Mouse (Mus musculus) kidney, embryonic 15.5 days (tissue): ENCODE measurements at regions not wholly inside any gene's neighbourhood (a gene's known extent, or its start where the extent isn't known, plus 50 kb on each side); places are given as distances from the start of the nearest gene placed in this dataset.

Source experiments
- ATAC-seq: fragments of 200-750 bp; cut with Nextera tagmentation; replicated peaks from 2 replicates; pipeline ENCODE4 v1.8.0; 2017; ENCODE audit warnings: moderate TSS enrichment; ENCODE audit not compliant: low FRiP score
- H3K27ac ChIP-seq: fragments of 300-500 bp; sonication (generic); 2 replicates; pipeline ENCODE4 v1.5.1; 2015; ENCODE audit warnings: mild to moderate bottlenecking, inconsistent platforms
- H3K27me3 ChIP-seq: fragments of 300-500 bp; sonication (generic); 2 replicates; pipeline ENCODE4 v1.6.1; 2015; ENCODE audit warnings: inconsistent platforms
- H3K36me3 ChIP-seq: fragments of 300-500 bp; sonication (generic); 2 replicates; pipeline ENCODE4 v1.6.1; 2015; ENCODE audit warnings: inconsistent platforms
- H3K4me1 ChIP-seq: fragments of 300-500 bp; sonication (generic); 2 replicates; pipeline ENCODE4 v1.6.1; 2015; ENCODE audit warnings: inconsistent platforms
- H3K4me2 ChIP-seq: fragments of 300-500 bp; sonication (generic); 2 replicates; pipeline ENCODE4 v1.6.1; 2015; ENCODE audit warnings: moderate library complexity, mild to moderate bottlenecking, inconsistent platforms
- H3K4me3 ChIP-seq: fragments of 300-500 bp; sonication (generic); replicated peaks from 2 replicates; pipeline ENCODE4 v1.5.1; 2015; ENCODE audit warnings: mild to moderate bottlenecking, inconsistent platforms
- H3K9ac ChIP-seq: fragments of 300-500 bp; sonication (generic); 2 replicates; pipeline ENCODE4 v1.6.1; 2015; ENCODE audit warnings: mild to moderate bottlenecking, inconsistent platforms
- H3K9me3 ChIP-seq: fragments of 300-500 bp; sonication (generic); replicated peaks from 2 replicates; pipeline ENCODE4 v1.6.1; 2016; ENCODE audit warnings: inconsistent platforms
- WGBS: fragments of 180-500 bp; shearing (Covaris S2); methylation state at CpG from one replicate; pipeline ENCODE4 v1.1.7; 2015; ENCODE audit warnings: mixed read lengths; 5-methylcytosine and 5-hydroxymethylcytosine counted together

DNA sequence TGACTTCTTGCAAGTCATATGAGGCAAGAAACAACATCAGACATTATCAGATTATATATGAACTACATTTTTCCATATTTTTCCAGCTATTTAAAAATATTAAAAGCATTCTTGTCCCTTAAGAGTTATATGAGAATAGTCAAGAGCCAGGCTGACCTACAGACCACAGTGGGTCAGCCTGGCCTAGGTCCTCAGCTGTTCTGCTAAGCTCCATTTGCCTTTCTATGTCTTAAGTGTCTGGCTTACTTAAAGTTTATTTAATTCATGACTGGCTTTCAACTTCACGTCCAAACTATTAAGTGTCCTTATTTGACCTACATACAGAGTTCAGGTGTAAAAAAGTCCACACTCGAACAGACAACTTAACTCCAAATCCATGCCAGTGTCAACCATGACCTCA is 58.1 kb upstream of the Slc22a22 start:
- no peak for ATAC-seq
- H3K27ac ChIP-seq: no peak overlapping the region
- no peak overlapping the region for H3K9ac ChIP-seq
- no peaks in the 10 kb centered on the region for H3K9me3 ChIP-seq
- no peaks in the 10 kb centered on the region for H3K4me1 ChIP-seq
- H3K36me3 ChIP-seq: no peaks in the 10 kb centered on the region
- no peak overlapping the region for H3K4me2 ChIP-seq
- H3K4me3 ChIP-seq: no peak overlapping the region
- H3K27me3 ChIP-seq: no peaks in the 10 kb centered on the region
- WGBS: 67% methylated on average over 2 of the region's 2 CpGs
